Mouse (Mus musculus) forebrain, embryonic 11.5 days (tissue): ENCODE measurements at regions not wholly inside any gene's neighbourhood (a gene's known extent, or its start where the extent isn't known, plus 50 kb on each side); places are given as distances from the start of the nearest gene placed in this dataset.

Experiments used
- ATAC-seq: fragments of 200-750 bp; cut with Nextera tagmentation; replicated peaks from 2 replicates; pipeline ENCODE4 v1.8.0; 2017; ENCODE audit warnings: moderate TSS enrichment; ENCODE audit not compliant: low FRiP score
- DNase-seq: peaks from one replicate; pipeline ENCODE4 v3.0.0-alpha.2; 2017; ENCODE audit warnings: low spot score
- H3K27ac ChIP-seq: fragments of 300-500 bp; sonication (generic); 2 replicates; pipeline ENCODE4 v1.5.1; 2014; ENCODE audit warnings: low read depth, low read length
- H3K27me3 ChIP-seq: fragments of 300-500 bp; sonication (generic); 2 replicates; pipeline ENCODE4 v1.6.1; 2014; ENCODE audit warnings: mild to moderate bottlenecking, low read length, mixed read lengths; ENCODE audit not compliant: control insufficient read depth, insufficient read depth
- H3K36me3 ChIP-seq: fragments of 300-500 bp; sonication (generic); 2 replicates; pipeline ENCODE4 v1.6.1; 2014; ENCODE audit warnings: mild to moderate bottlenecking, low read length, moderate library complexity, mixed read lengths; ENCODE audit not compliant: control insufficient read depth, insufficient read depth
- H3K4me1 ChIP-seq: fragments of 300-500 bp; sonication (generic); replicated peaks from 2 replicates; pipeline ENCODE4 v1.6.1; 2014; ENCODE audit warnings: low read length, mixed read lengths; ENCODE audit not compliant: control insufficient read depth, insufficient read depth
- H3K4me2 ChIP-seq: fragments of 300-500 bp; sonication (generic); 2 replicates; pipeline ENCODE4 v1.6.1; 2014; ENCODE audit warnings: low read depth, mild to moderate bottlenecking, low read length, moderate library complexity, mixed read lengths; ENCODE audit not compliant: severe bottlenecking
- H3K4me3 ChIP-seq: fragments of 300-500 bp; sonication (generic); 2 replicates; pipeline ENCODE4 v1.5.1; 2014; ENCODE audit warnings: low read depth, low read length
- H3K9ac ChIP-seq: fragments of 300-500 bp; sonication (generic); 2 replicates; pipeline ENCODE4 v1.6.1; 2014; ENCODE audit warnings: low read length
- H3K9me3 ChIP-seq: fragments of 300-500 bp; sonication (generic); 2 replicates; pipeline ENCODE4 v1.6.1; 2016; ENCODE audit warnings: low read length, mixed read lengths; ENCODE audit not compliant: control insufficient read depth
- WGBS: fragments of 180-500 bp; shearing (Covaris S2); extraction: QIAGEN DNeasy Blood & Tissue Kit; methylation state at CpG from one replicate; pipeline ENCODE4 v1.1.7; 2014; 5-methylcytosine and 5-hydroxymethylcytosine counted together

GRCm38 (mm10) chr1:88752332-88752731 is 50.3 kb upstream of the Arl4c start:
- WGBS = 33% methylated on average over 5 of the region's 5 CpGs
- H3K27ac ChIP-seq = no peak overlapping the region
- ATAC-seq = peak; percentile 45; the same call in 1 of the 2 replicates

GRCm38 (mm10) chr1:88756658-88757057 is 54.6 kb upstream of the Arl4c start:
- H3K9me3 ChIP-seq = no peaks in the 10 kb centered on the region
- H3K4me2 ChIP-seq = no peak overlapping the region
- H3K9ac ChIP-seq = no peak overlapping the region
- H3K4me1 ChIP-seq = peaks cover 9% of the 10 kb centered on the region; the same call in 1 of the 2 replicates
- WGBS = 78% methylated on average over 7 of the region's 7 CpGs
- H3K36me3 ChIP-seq = no peaks in the 10 kb centered on the region
- 0 out of 2 replicates have a peak, but pooled peaks have one; percentile 46 for ATAC-seq
- peak overlapping the region; percentile 70 for H3K27ac ChIP-seq
- no peaks in the 10 kb centered on the region for H3K27me3 ChIP-seq
- peak; percentile 82 for DNase-seq
- H3K4me3 ChIP-seq = no peak overlapping the region

More at GRCm38 (mm10) chr1:88752332-88752731, 50.3 kb upstream of the Arl4c start:
- H3K4me2 ChIP-seq = no peak overlapping the region
- H3K9ac ChIP-seq = no peak overlapping the region
- DNase-seq = peak; percentile 52
- no peak overlapping the region for H3K4me3 ChIP-seq
- H3K36me3 ChIP-seq = no peaks in the 10 kb centered on the region
- no peaks in the 10 kb centered on the region for H3K9me3 ChIP-seq
- H3K27me3 ChIP-seq = no peaks in the 10 kb centered on the region
- peaks cover 5% of the 10 kb centered on the region; the same call in 1 of the 2 replicates for H3K4me1 ChIP-seq

- no peak overlapping the region for H3K4me2 ChIP-seq
- no peaks in the 10 kb centered on the region for H3K27me3 ChIP-seq
- no peak for DNase-seq
- peaks cover 9% of the 10 kb centered on the region; the same call in 1 of the 2 replicates for H3K4me1 ChIP-seq
- no peak overlapping the region for H3K4me3 ChIP-seq
- 43% methylated on average over 7 of the region's 7 CpGs for WGBS
- H3K27ac ChIP-seq = peak overlapping the region; percentile 70
- H3K36me3 ChIP-seq = no peaks in the 10 kb centered on the region
- H3K9ac ChIP-seq = no peak overlapping the region
- no peaks in the 10 kb centered on the region for H3K9me3 ChIP-seq
- peak; percentile 36; the same call in 1 of the 2 replicates for ATAC-seq
Observed at GRCm38 (mm10) chr1:88757162-88757561, 55.1 kb upstream of the Arl4c start.

GRCm38 (mm10) chr1:88757746-88758145 is 55.7 kb upstream of the Arl4c start:
- Histone ChIP-seq H3K4me2 (no peak overlapping the region), H3K9me3 (no peaks in the 10 kb centered on the region), H3K9ac (no peak overlapping the region), H3K4me3 (no peak overlapping the region), H3K27ac (peak overlapping the region; percentile 70), H3K36me3 (no peaks in the 10 kb centered on the region), H3K4me1 (peaks cover 9% of the 10 kb centered on the region; the same call in 1 of the 2 replicates), H3K27me3 (no peaks in the 10 kb centered on the region)
- DNase-seq (peak; percentile 60), ATAC-seq (no peak)
- WGBS = 19% methylated on average over 3 of the region's 3 CpGs

- H3K9ac ChIP-seq = no peak overlapping the region
- no peaks in the 10 kb centered on the region for H3K36me3 ChIP-seq
- no peak overlapping the region for H3K27ac ChIP-seq
- H3K27me3 ChIP-seq = no peaks in the 10 kb centered on the region
- H3K4me3 ChIP-seq = no peak overlapping the region
- no peak overlapping the region for H3K4me2 ChIP-seq
- no peaks in the 10 kb centered on the region for H3K9me3 ChIP-seq
- ATAC-seq = no peak
- no peak for DNase-seq
- H3K4me1 ChIP-seq = peaks cover 9% of the 10 kb centered on the region; the same call in 1 of the 2 replicates
- 70% methylated on average over 11 of the region's 11 CpGs for WGBS
Observed at GRCm38 (mm10) chr1:88760643-88761042, 58.6 kb upstream of the Arl4c start.

- H3K9ac ChIP-seq = no peak overlapping the region
- H3K4me2 ChIP-seq = no peak overlapping the region
- H3K27me3 ChIP-seq = no peaks in the 10 kb centered on the region
- no peak overlapping the region for H3K27ac ChIP-seq
- ATAC-seq (no peak), DNase-seq (no peak)
- no peaks in the 10 kb centered on the region for H3K9me3 ChIP-seq
- 80% methylated on average over 6 of the region's 6 CpGs for WGBS
- H3K4me1 ChIP-seq = peaks cover 9% of the 10 kb centered on the region; the same call in 1 of the 2 replicates
- H3K4me3 ChIP-seq = no peak overlapping the region
- no peaks in the 10 kb centered on the region for H3K36me3 ChIP-seq
Observed at GRCm38 (mm10) chr1:88761121-88761520, 59.1 kb upstream of the Arl4c start.

- Histone ChIP-seq H3K9me3 (no peaks in the 10 kb centered on the region), H3K9ac (no peak overlapping the region), H3K27ac (no peak overlapping the region), H3K27me3 (no peaks in the 10 kb centered on the region), H3K4me2 (no peak overlapping the region), H3K36me3 (no peaks in the 10 kb centered on the region), H3K4me1 (no peaks in the 10 kb centered on the region), H3K4me3 (no peak overlapping the region)
- DNase-seq = peak; percentile 42
- 72% methylated on average over 6 of the region's 6 CpGs for WGBS
- no peak for ATAC-seq
Observed at GRCm38 (mm10) chr1:88763725-88764364, 61.8 kb upstream of the Arl4c start.

GRCm38 (mm10) chr1:88764478-88764877 is 62.5 kb upstream of the Arl4c start:
- Histone ChIP-seq H3K4me2 (no peak overlapping the region), H3K36me3 (no peaks in the 10 kb centered on the region), H3K27ac (no peak overlapping the region), H3K27me3 (no peaks in the 10 kb centered on the region), H3K4me1 (no peaks in the 10 kb centered on the region), H3K9me3 (no peaks in the 10 kb centered on the region), H3K4me3 (no peak overlapping the region), H3K9ac (no peak overlapping the region)
- DNase-seq (no peak), ATAC-seq (no peak)
- 98% methylated on average over 1 of the region's 1 CpGs for WGBS

- no peak overlapping the region for H3K4me2 ChIP-seq
- WGBS = 93% methylated on average over 5 of the region's 5 CpGs
- DNase-seq (no peak), ATAC-seq (no peak)
- no peak overlapping the region for H3K9ac ChIP-seq
- H3K4me1 ChIP-seq = no peaks in the 10 kb centered on the region
- H3K4me3 ChIP-seq = no peak overlapping the region
- H3K9me3 ChIP-seq = no peaks in the 10 kb centered on the region; the same call in 1 of the 2 replicates
- H3K27me3 ChIP-seq = no peaks in the 10 kb centered on the region
- H3K36me3 ChIP-seq = no peaks in the 10 kb centered on the region
- no peak overlapping the region for H3K27ac ChIP-seq
Observed at GRCm38 (mm10) chr1:88777009-88777408, 75.0 kb upstream of the Arl4c start.
